Mouse (Mus musculus): ENCODE results near the gene Efhc1. TPM values are rescaled to one million over a fixed set of nuclear protein-coding genes. Genes with fewer than 3 reads are reported as not detected.

The Efhc1 gene
- polyA plus RNA-seq, 1 experiment from 2014 or later: 4.0 TPM

Other genes starting within 250 kb of the Efhc1 start
- gene Il17a, start 220.7 kb upstream of the Efhc1 start, polyA plus RNA-seq (2014; fragmentation: Nextera tagmentation; extraction: Ambion mirVana): not detected in 2 replicates
- not detected in 2 replicates for gene Il17f, start 161.0 kb upstream of the Efhc1 start, polyA plus RNA-seq (2014; fragmentation: Nextera tagmentation; extraction: Ambion mirVana)
- 152 and 168 TPM in 2 replicates for gene Mcm3, start 131.3 kb upstream of the Efhc1 start, polyA plus RNA-seq (2014; fragmentation: Nextera tagmentation; extraction: Ambion mirVana)
- 10.0 and 11.9 TPM in 2 replicates for gene Paqr8, start 61.0 kb upstream of the Efhc1 start, polyA plus RNA-seq (2014; fragmentation: Nextera tagmentation; extraction: Ambion mirVana)
- gene Tram2, start 127.6 kb downstream of the Efhc1 start, polyA plus RNA-seq (2014; fragmentation: Nextera tagmentation; extraction: Ambion mirVana): 6.2 and 6.6 TPM in 2 replicates

Measured in hindbrain, embryonic 11.5 days (tissue).